Mouse (Mus musculus): ENCODE data around the gene Tnfrsf1a.
A peak's percentile ranks its signal among the peaks of the same experiment; 100 is the strongest.

GRCm38 (mm10) chr6:125405461-125406382 lies 56.6 kb downstream of the Tnfrsf1a start:
- TF ChIP-seq POLR2A (IDR thresholded peaks at IDR 0.05; ENCODE audit: extremely low read depth, insufficient read depth, low read length) (no peak), CTCF (IDR thresholded peaks at IDR 0.05; ENCODE audit: low read depth, low read length) (0 out of 2 replicates have a peak, but pooled peaks have one; percentile 1)

Measured in liver, adult 2 months (tissue).